Mouse (Mus musculus) WW6 (cell line): Measurements from ENCODE around the gene Kctd13.

Experiments used
- DNase-seq: peaks from one replicate; pipeline ENCODE4 v3.0.0-alpha.2; 2013; ENCODE audit warnings: low read depth, low spot score

Gene Kctd13

GRCm38 (mm10) chr7:126981601-126982000 is 52.9 kb downstream of the Kctd13 start:
- DNase-seq = no peak

- no peak for DNase-seq
Measured at GRCm38 (mm10) chr7:126982054-126982453, 53.4 kb downstream of the Kctd13 start.

- DNase-seq = no peak
Measured at GRCm38 (mm10) chr7:126983113-126983512, 54.4 kb downstream of the Kctd13 start.

- DNase-seq = no peak
Measured at GRCm38 (mm10) chr7:126984667-126985444, 56.2 kb downstream of the Kctd13 start.

GRCm38 (mm10) chr7:126986319-126986718 is 57.6 kb downstream of the Kctd13 start:
- DNase-seq = no peak

- DNase-seq = no peak
Measured at GRCm38 (mm10) chr7:126988816-126989215, 60.1 kb downstream of the Kctd13 start.
